Mouse (Mus musculus) midbrain, embryonic 13.5 days (tissue): ENCODE data around the gene Uba7. TPM values are rescaled to one million over a fixed set of nuclear protein-coding genes. Genes with fewer than 3 reads are reported as not detected.

Source experiments
- polyA plus RNA-seq: library from polyadenylated mRNA; unstranded; fragments of >200 nt; fragmentation: Nextera tagmentation; extraction: Ambion mirVana; gene quantifications from 2 replicates; pipeline ENCODE4 v1.2.1, GENCODE M21; 2015

Gene Uba7
- polyA plus RNA-seq, 1 experiment from 2014 or later: 3.5 TPM

Other genes with a start within 250 kb of the Uba7 start
- gene Rbm5, start 204.5 kb upstream of the Uba7 start, polyA plus RNA-seq: 282 and 315 TPM in 2 replicates
- gene Rbm6, start 102.3 kb upstream of the Uba7 start, polyA plus RNA-seq: 126 and 132 TPM in 2 replicates
- 21.5 and 23.8 TPM in 2 replicates for gene Mon1a, start 87.4 kb upstream of the Uba7 start, polyA plus RNA-seq
- 1.2 and 2.3 TPM in 2 replicates for gene Mst1r, start 68.6 kb upstream of the Uba7 start, polyA plus RNA-seq
- gene Actl11, start 47.0 kb upstream of the Uba7 start, polyA plus RNA-seq: not detected in 2 replicates
- 18.9 and 19.9 TPM in 2 replicates for gene Camkv, start 39.8 kb upstream of the Uba7 start, polyA plus RNA-seq
- 15.0 and 15.1 TPM in 2 replicates for gene Traip, start 25.4 kb upstream of the Uba7 start, polyA plus RNA-seq
- 0.66 and 1.3 TPM in 2 replicates for gene Gm20661, start 7.6 kb downstream of the Uba7 start, polyA plus RNA-seq
- 13.2 and 13.5 TPM in 2 replicates for gene Inka1, start 10.4 kb downstream of the Uba7 start, polyA plus RNA-seq
- 1.7 and 1.8 TPM in 2 replicates for gene Cdhr4, start 17.0 kb downstream of the Uba7 start, polyA plus RNA-seq
- 0.36 and 0.95 TPM in 2 replicates for gene Gm20662, start 20.8 kb downstream of the Uba7 start, polyA plus RNA-seq
- gene Ip6k1, start 27.0 kb downstream of the Uba7 start, polyA plus RNA-seq: 97.2 and 107 TPM in 2 replicates
- 18.1 and 18.5 TPM in 2 replicates for gene Gmppb, start 73.7 kb downstream of the Uba7 start, polyA plus RNA-seq
- 3.0 and 3.3 TPM in 2 replicates for gene Amigo3, start 77.7 kb downstream of the Uba7 start, polyA plus RNA-seq
- gene Mst1, start 104.9 kb downstream of the Uba7 start, polyA plus RNA-seq: 0.11 and 0.23 TPM in 2 replicates
- gene Rnf123, start 107.8 kb downstream of the Uba7 start, polyA plus RNA-seq: 46.2 and 55.6 TPM in 2 replicates
- gene Apeh, start 119.1 kb downstream of the Uba7 start, polyA plus RNA-seq: 56.3 and 62.5 TPM in 2 replicates
- 7.1 and 8.0 TPM in 2 replicates for gene Bsn, start 214.9 kb downstream of the Uba7 start, polyA plus RNA-seq